Mouse (Mus musculus): ENCODE results near the gene Gripap1. TPM values are rescaled to one million over a fixed set of nuclear protein-coding genes. Genes with fewer than 3 reads are reported as not detected.
A peak's percentile ranks its signal among the peaks of the same experiment; 100 is the strongest.

The Gripap1 gene
- polyA plus RNA-seq, 2 experiments = 32.9 to 63.0 TPM

DNA sequence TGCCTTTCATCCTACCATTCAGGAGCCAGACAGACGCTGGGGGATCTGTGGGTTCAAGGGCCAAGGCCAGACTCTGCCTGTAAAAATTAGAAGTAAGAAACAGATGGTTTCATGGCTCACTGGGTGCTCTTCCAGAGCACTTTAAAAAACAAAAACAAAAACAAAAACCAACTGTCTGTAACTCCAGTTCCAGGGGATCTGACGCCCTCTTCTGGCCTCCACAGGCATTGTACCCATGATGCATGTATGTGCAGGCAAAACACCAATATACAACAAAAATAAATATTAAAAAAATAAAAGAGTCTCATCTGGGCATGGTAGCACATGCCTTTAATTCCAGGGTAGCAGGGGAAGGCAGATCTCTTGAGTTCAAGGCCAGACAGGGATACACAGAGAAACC lies 16.8 kb upstream of the Gripap1 start:
- Histone ChIP-seq H3K4me1 (ENCODE audit: control insufficient read depth, insufficient read depth, low read length) (no peaks in the 10 kb centered on the region), H3K4me2 (replicated peaks; ENCODE audit: low read depth, low read length, severe bottlenecking) (no peak overlapping the region), H3K9me3 (ENCODE audit: control insufficient read depth, low read length) (no peaks in the 10 kb centered on the region), H3K36me3 (ENCODE audit: control insufficient read depth, insufficient read depth, low read length) (peaks cover 13% of the 10 kb centered on the region), H3K4me3 (replicated peaks; ENCODE audit: low read length) (no peak overlapping the region), H3K27me3 (ENCODE audit: control insufficient read depth, insufficient read depth, low read length) (no peaks in the 10 kb centered on the region), H3K27ac (replicated peaks; ENCODE audit: low read depth, low read length) (no peak overlapping the region), H3K9ac (ENCODE audit: low read depth, low read length, severe bottlenecking) (no peak overlapping the region)
- DNase-seq (ENCODE audit: low spot score) = no peak
- ATAC-seq (ENCODE audit: low FRiP score, low read depth) = no peak
- no peak for TF ChIP-seq POLR2A (IDR thresholded peaks at IDR 0.05; ENCODE audit: borderline replicate concordance, extremely low read depth, insufficient read depth, insufficient read length)
- WGBS = 50% methylated on average over 2 of the region's 2 CpGs

DNA sequence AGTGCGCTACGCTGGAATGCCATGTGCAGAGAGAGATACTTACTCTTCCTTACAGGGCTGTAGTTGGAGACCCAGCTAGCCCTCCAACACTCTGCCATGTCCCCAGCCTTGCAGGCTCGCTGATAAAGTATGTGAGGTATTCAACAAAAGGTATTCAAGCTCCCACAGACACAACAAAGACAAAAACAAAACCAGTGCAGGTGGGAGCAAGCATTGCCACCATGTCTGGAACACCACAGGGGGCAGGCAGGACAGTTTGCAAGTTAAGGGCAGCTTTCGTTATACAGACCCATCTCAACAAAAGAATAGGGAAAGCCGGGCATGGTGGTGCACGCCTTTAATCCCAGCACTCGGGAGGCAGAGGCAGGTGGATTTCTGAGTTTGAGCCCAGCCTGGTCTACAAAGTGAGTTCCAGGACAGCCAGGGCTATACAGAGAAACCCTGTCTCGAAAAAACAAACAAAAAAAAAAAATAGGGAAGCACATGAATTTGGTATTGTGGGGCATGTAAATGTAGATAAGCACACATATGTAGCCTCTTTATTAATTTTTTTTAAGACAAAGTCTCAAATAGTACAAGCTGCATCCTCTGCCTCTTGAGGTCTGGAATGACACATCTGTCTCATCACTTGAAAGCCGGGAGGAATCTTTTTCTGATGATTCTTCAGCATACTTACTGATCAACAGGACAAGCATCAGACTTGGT lies 13.9 kb upstream of the Gripap1 start:
- no peaks in the 10 kb centered on the region for H3K9me3 ChIP-seq (ENCODE audit: control insufficient read depth, low read length)
- ATAC-seq (ENCODE audit: low FRiP score, low read depth) (no peak), DNase-seq (ENCODE audit: low spot score) (no peak)
- no peak overlapping the region for H3K27ac ChIP-seq (replicated peaks; ENCODE audit: low read depth, low read length)
- H3K36me3 ChIP-seq (ENCODE audit: control insufficient read depth, insufficient read depth, low read length) = no peaks in the 10 kb centered on the region
- WGBS = 76% methylated on average over 9 of the region's 9 CpGs
- H3K4me2 ChIP-seq (replicated peaks; ENCODE audit: low read depth, low read length, severe bottlenecking) = no peak overlapping the region
- no peak overlapping the region for H3K4me3 ChIP-seq (replicated peaks; ENCODE audit: low read length)
- H3K27me3 ChIP-seq (ENCODE audit: control insufficient read depth, insufficient read depth, low read length) = no peaks in the 10 kb centered on the region
- H3K9ac ChIP-seq (ENCODE audit: low read depth, low read length, severe bottlenecking) = no peak overlapping the region
- no peak for TF ChIP-seq POLR2A (IDR thresholded peaks at IDR 0.05; ENCODE audit: borderline replicate concordance, extremely low read depth, insufficient read depth, insufficient read length)
- H3K4me1 ChIP-seq (ENCODE audit: control insufficient read depth, insufficient read depth, low read length) = no peaks in the 10 kb centered on the region

DNA sequence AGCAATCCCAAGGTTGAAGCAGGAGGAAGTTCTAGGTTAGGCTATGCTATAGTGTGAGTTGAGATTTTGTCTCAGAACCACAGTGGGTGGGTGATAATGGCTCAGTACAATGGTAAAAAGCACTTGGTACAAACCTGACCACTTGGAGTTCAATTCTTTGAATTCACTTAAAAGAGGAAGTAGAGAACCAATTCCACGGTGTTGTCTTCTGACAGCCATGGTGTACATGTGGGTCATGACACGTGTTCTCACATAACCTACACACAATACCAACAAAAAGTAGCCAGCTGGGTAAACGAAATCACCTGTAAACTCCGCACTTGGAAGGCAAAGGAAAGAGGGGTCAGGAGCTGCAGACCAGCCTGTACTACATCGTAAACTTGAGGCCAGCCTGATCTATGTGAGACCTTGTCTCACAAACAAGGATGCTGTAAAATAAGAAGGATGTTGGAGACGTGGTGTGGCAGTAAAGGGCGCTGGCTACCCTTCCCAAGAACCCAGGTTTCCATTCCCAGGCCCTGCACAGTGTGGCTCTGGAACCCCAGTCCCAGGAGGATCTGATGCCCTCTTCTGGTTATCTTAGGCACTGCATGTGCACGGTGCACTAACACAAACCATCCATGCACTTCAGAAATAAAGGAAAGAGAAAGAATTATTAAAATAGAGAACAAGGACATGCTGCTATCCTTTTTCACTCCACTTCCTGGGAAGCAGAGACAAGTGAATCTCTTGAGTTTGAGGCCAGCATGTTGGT lies 13.1 kb upstream of the Gripap1 start:
- Histone ChIP-seq H3K4me2 (replicated peaks; ENCODE audit: low read depth, low read length, severe bottlenecking) (no peak overlapping the region), H3K9me3 (ENCODE audit: control insufficient read depth, low read length) (no peaks in the 10 kb centered on the region), H3K27ac (replicated peaks; ENCODE audit: low read depth, low read length) (no peak overlapping the region), H3K27me3 (ENCODE audit: control insufficient read depth, insufficient read depth, low read length) (no peaks in the 10 kb centered on the region), H3K36me3 (ENCODE audit: control insufficient read depth, insufficient read depth, low read length) (no peaks in the 10 kb centered on the region), H3K4me3 (replicated peaks; ENCODE audit: low read length) (no peak overlapping the region), H3K4me1 (ENCODE audit: control insufficient read depth, insufficient read depth, low read length) (no peaks in the 10 kb centered on the region), H3K9ac (ENCODE audit: low read depth, low read length, severe bottlenecking) (no peak overlapping the region)
- 49% methylated on average over 8 of the region's 8 CpGs for whole genome bisulfite sequencing
- no peak for TF ChIP-seq POLR2A (IDR thresholded peaks at IDR 0.05; ENCODE audit: borderline replicate concordance, extremely low read depth, insufficient read depth, insufficient read length)
- no peak for ATAC-seq (ENCODE audit: low FRiP score, low read depth)
- DNase-seq (ENCODE audit: low spot score) = peak; percentile 25

DNA sequence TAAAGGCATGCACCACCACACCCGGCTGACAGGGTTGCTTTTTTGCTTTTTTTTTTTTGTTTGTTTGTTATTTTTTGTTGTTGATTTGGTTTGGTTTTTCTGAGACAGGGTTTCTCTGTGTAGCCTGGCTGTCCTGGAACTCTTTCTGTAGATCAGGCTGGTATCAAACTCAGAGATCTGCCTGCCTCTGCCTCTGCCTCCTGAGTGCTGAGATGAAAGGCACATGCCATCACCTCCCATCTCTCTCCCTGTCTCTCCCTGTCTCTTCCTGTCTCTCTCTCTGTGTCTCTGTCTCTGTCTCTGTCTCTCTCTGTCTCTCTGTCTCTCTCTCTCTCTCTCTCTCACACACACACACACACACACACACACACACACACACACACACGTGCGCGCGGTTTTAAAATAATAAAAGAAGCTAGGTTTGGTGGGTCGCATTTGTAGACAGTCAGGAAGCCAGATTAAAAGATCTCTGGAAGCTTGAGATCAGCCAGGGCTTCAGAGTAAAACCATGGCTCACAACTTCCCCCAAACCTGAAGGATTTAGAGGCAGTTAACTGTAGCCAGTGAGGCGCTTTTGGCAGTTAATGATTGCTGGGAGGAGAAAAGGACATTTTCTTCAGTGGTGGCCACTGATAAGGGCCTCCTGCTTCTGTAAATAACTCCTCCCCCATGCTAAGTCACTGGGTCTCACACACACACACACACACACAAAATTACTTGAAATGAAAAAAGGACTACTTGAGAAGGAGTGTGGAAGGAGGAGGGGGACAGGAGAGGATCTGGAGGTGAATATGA lies 10.9 kb upstream of the Gripap1 start:
- Histone ChIP-seq H3K4me3 (replicated peaks; ENCODE audit: low read length) (no peak overlapping the region), H3K4me1 (ENCODE audit: control insufficient read depth, insufficient read depth, low read length) (no peaks in the 10 kb centered on the region), H3K27ac (replicated peaks; ENCODE audit: low read depth, low read length) (no peak overlapping the region), H3K4me2 (replicated peaks; ENCODE audit: low read depth, low read length, severe bottlenecking) (no peak overlapping the region), H3K9ac (ENCODE audit: low read depth, low read length, severe bottlenecking) (no peak overlapping the region), H3K9me3 (ENCODE audit: control insufficient read depth, low read length) (no peaks in the 10 kb centered on the region), H3K36me3 (ENCODE audit: control insufficient read depth, insufficient read depth, low read length) (no peaks in the 10 kb centered on the region), H3K27me3 (ENCODE audit: control insufficient read depth, insufficient read depth, low read length) (no peaks in the 10 kb centered on the region)
- ATAC-seq (ENCODE audit: low FRiP score, low read depth) (no peak), DNase-seq (ENCODE audit: low spot score) (no peak)
- 81% methylated on average over 7 of the region's 7 CpGs for WGBS
- TF ChIP-seq POLR2A (IDR thresholded peaks at IDR 0.05; ENCODE audit: borderline replicate concordance, extremely low read depth, insufficient read depth, insufficient read length) = no peak

DNA sequence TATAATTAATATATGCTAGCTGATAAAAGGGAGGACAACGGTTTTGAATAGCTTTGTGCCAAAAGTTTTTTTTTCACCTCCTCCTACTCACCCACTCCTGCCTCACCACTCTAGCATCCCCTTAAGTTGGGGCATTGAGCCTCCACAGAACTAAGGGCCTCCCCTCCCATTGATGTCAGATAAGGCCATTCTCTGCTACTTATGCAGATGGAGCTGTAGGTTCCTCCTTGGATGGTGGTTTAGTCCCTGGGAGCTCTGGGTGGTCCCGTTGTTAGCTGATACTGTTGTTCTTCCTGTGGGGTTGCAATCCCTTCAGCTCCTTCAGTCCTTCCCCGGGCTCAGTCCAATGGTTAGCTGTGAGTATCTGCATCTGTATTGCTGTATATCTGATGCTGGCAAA lies 10.3 kb upstream of the Gripap1 start:
- no peaks in the 10 kb centered on the region for H3K27me3 ChIP-seq (ENCODE audit: control insufficient read depth, insufficient read depth, low read length)
- no peak overlapping the region for H3K27ac ChIP-seq (replicated peaks; ENCODE audit: low read depth, low read length)
- 37% methylated on average over 3 of the region's 3 CpGs for WGBS
- no peaks in the 10 kb centered on the region for H3K36me3 ChIP-seq (ENCODE audit: control insufficient read depth, insufficient read depth, low read length)
- no peak overlapping the region for H3K9ac ChIP-seq (ENCODE audit: low read depth, low read length, severe bottlenecking)
- no peak for TF ChIP-seq POLR2A (IDR thresholded peaks at IDR 0.05; ENCODE audit: borderline replicate concordance, extremely low read depth, insufficient read depth, insufficient read length)
- H3K4me3 ChIP-seq (replicated peaks; ENCODE audit: low read length) = no peak overlapping the region
- no peak overlapping the region for H3K4me2 ChIP-seq (replicated peaks; ENCODE audit: low read depth, low read length, severe bottlenecking)
- H3K4me1 ChIP-seq (ENCODE audit: control insufficient read depth, insufficient read depth, low read length) = no peaks in the 10 kb centered on the region
- ATAC-seq (ENCODE audit: low FRiP score, low read depth) = no peak
- no peak for DNase-seq (ENCODE audit: low spot score)
- H3K9me3 ChIP-seq (ENCODE audit: control insufficient read depth, low read length) = no peaks in the 10 kb centered on the region
